Mouse (Mus musculus) liver, embryonic 11.5 days (tissue): Measurements from ENCODE around the gene Ankrd34a. TPM values are rescaled to one million over a fixed set of nuclear protein-coding genes. Genes with fewer than 3 reads are reported as not detected.
"Not testable (repeated sequence)": the region's sequence is repeated elsewhere in the genome, so short reads cannot be mapped to it uniquely, and the experiment has no call there.

ENCODE experiments used
- ATAC-seq: fragments of 200-750 bp; cut with Nextera tagmentation; replicated peaks from 2 replicates; pipeline ENCODE4 v1.8.0; 2017; ENCODE audit warnings: moderate number of reproducible peaks, mild to moderate bottlenecking, moderate TSS enrichment, moderate library complexity; ENCODE audit not compliant: low FRiP score
- DNase-seq: peaks from one replicate; pipeline ENCODE4 v3.0.0-alpha.2; 2017; ENCODE audit warnings: low spot score
- H3K27ac ChIP-seq: fragments of 300-500 bp; sonication (generic); 2 replicates; pipeline ENCODE4 v1.5.1; 2014; ENCODE audit warnings: mild to moderate bottlenecking, low read depth, low read length, control low read depth
- H3K27me3 ChIP-seq: fragments of 300-500 bp; sonication (generic); replicated peaks from 2 replicates; pipeline ENCODE4 v1.6.1; 2014; ENCODE audit warnings: low read length, mixed read lengths; ENCODE audit not compliant: control insufficient read depth, insufficient read depth
- H3K36me3 ChIP-seq: fragments of 300-500 bp; sonication (generic); 2 replicates; pipeline ENCODE4 v1.6.1; 2014; ENCODE audit warnings: mild to moderate bottlenecking, low read length, moderate library complexity, mixed read lengths; ENCODE audit not compliant: control insufficient read depth, insufficient read depth
- H3K4me1 ChIP-seq: fragments of 300-500 bp; sonication (generic); replicated peaks from 2 replicates; pipeline ENCODE4 v1.6.1; 2014; ENCODE audit warnings: low read length, mixed read lengths; ENCODE audit not compliant: control insufficient read depth, insufficient read depth
- H3K4me2 ChIP-seq: fragments of 300-500 bp; sonication (generic); 2 replicates; pipeline ENCODE4 v1.6.1; 2014; ENCODE audit warnings: mild to moderate bottlenecking, control low read depth, moderate library complexity
- H3K4me3 ChIP-seq: fragments of 300-500 bp; sonication (generic); 2 replicates; pipeline ENCODE4 v1.5.1; 2014; ENCODE audit warnings: low read depth, low read length, control low read depth
- H3K9ac ChIP-seq: fragments of 300-500 bp; sonication (generic); 2 replicates; pipeline ENCODE4 v1.6.1; 2014; ENCODE audit warnings: low read depth, low read length, control low read depth
- H3K9me3 ChIP-seq: fragments of 300-500 bp; sonication (generic); 2 replicates; pipeline ENCODE4 v1.6.1; 2016; ENCODE audit warnings: low read length, inconsistent platforms, mixed read lengths; ENCODE audit not compliant: control insufficient read depth
- WGBS: fragments of 180-500 bp; shearing (Covaris S2); extraction: QIAGEN DNeasy Blood & Tissue Kit; methylation state at CpG from one replicate; pipeline ENCODE4 v1.1.7; 2014; 5-methylcytosine and 5-hydroxymethylcytosine counted together
- polyA plus RNA-seq: library from polyadenylated mRNA; unstranded; fragments of >200 nt; fragmentation: Nextera tagmentation; extraction: Ambion mirVana; gene quantifications from 2 replicates; pipeline ENCODE4 v1.2.1, GENCODE M21; 2014

Ankrd34a gene
- polyA plus RNA-seq, 1 experiment from 2014 or later, result 1.1 TPM

DNA sequence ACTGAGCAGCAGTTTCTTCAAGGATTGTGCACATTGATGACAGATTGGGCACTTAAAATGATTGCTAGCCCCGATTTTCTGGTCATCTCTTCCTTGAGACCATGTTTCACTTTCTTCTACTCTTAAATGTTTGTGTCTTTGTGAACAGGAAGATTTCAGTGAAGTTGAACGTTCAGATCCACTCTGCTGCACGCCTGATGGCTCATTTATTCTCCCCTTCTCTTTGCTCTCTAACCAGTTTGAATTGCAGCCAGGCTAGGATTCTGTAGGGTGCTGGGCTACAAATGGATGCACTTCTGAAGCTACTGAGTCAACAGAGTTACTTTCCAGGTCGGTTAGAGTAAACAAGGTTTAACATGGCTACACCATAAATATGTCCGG lies 6.3 kb downstream of the Ankrd34a start:
- Histone ChIP-seq H3K4me1 (peaks cover 12% of the 10 kb centered on the region), H3K27ac (no peak overlapping the region), H3K36me3 (no peaks in the 10 kb centered on the region), H3K9ac (no peak overlapping the region), H3K4me2 (peak overlapping the region; percentile 92), H3K9me3 (no peaks in the 10 kb centered on the region), H3K27me3 (peaks cover 20% of the 10 kb centered on the region), H3K4me3 (peak overlapping the region; percentile 0; the same call in 1 of the 2 replicates)
- WGBS, result 61% methylated on average over 5 of the region's 5 CpGs
- DNase-seq, result no peak
- ATAC-seq, result no peak

DNA sequence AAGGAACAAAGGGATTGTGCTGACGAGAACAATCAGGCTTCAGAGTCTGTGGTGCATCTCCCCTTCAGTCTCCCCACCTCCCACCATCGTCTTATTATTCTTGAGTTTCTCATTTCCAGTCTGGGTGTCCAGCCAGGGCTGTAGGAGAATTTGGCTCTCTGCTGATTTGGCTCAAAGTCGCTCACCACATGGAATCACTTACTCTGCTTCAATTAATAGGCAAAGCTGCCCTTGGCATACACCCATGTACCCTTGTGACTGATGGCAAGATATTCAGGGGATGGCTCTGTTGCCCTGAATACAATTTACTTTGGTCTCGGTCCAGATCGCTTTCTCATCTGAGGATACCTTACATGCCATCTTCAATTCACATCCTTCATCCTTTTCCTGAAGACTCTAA lies 6.9 kb downstream of the Ankrd34a start:
- H3K9ac ChIP-seq, result no peak overlapping the region
- no peak overlapping the region for H3K4me3 ChIP-seq

DNA sequence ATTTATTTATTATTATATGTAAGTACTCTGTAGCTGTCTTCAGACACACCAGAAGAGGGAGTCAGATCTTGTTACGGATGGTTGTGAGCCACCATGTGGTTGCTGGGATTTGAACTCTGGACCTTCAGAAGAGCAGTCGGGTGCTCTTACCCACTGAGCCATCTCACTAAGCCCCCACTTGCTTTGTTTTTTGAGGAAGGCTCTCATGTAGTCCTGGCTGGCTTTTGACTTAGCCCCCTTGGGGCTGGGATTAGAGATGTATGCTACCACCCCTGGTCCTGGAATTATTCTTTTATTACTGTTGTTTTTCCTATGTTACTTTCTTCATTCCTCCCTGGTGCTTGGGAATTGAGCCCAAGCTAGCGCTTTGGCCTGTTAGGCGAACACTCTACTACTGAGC lies 9.6 kb downstream of the Ankrd34a start:
- H3K4me1 ChIP-seq, H3K36me3 ChIP-seq, H3K9ac ChIP-seq, DNase-seq, H3K27ac ChIP-seq, H3K4me3 ChIP-seq, H3K9me3 ChIP-seq, ATAC-seq, H3K27me3 ChIP-seq, H3K4me2 ChIP-seq: not testable (repeated sequence)
- WGBS, result 91% methylated on average over 3 of the region's 4 CpGs

More for the DNA sequence above, 6.9 kb downstream of the Ankrd34a start:
- DNase-seq (no peak), ATAC-seq (no peak)
- peak overlapping the region; percentile 92 for H3K4me2 ChIP-seq
- H3K27me3 ChIP-seq, result peaks cover 14% of the 10 kb centered on the region
- no peaks in the 10 kb centered on the region for H3K9me3 ChIP-seq
- 76% methylated on average over 5 of the region's 5 CpGs for WGBS
- no peaks in the 10 kb centered on the region for H3K36me3 ChIP-seq
- H3K27ac ChIP-seq, result no peak overlapping the region
- peaks cover 10% of the 10 kb centered on the region; the same call in 1 of the 2 replicates for H3K4me1 ChIP-seq

DNA sequence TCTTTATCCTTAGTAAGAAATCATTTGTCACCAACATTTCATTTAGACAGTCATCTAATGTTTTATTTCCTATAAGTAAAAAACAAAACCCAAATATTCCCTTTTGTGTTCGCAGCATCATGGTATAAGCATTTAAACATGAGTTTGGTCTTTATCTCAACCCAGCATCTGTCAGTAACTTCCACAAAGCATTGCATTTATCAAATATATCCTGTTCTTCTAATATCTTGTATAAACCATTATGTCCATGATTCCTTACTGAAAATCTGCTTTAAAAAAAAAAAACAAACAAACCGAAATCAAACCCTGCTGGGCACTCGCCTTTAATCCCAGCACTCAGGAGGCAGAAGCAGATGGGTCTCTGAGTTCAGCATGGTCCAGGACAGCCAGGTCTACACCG lies 10.2 kb downstream of the Ankrd34a start:
- 81% methylated on average over 4 of the region's 4 CpGs for WGBS
- Histone ChIP-seq H3K27me3 (no peaks in the 10 kb centered on the region), H3K4me1 (no peaks in the 10 kb centered on the region; the same call in 1 of the 2 replicates)

DNA sequence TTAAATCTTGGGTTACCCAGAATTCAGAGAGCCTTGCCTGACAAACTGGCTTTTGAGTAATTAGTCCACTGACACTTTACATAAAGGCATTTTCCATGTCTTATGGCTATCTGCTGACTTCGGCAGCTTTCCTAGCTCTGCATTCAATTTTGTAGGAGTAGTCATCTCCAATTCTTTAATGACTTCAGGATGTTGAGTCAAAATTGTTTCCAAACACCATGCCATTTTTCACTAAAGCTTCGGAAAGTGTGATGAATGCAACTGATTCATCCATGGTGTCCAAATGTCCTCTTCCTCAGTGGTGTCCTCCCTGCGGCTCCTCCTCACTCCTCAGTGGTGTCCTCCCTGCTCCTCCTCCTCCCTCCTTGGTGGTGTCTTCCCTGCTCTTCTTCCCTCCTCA lies 21.5 kb downstream of the Ankrd34a start:
- Histone ChIP-seq H3K9ac (no peak overlapping the region), H3K4me1 (no peaks in the 10 kb centered on the region), H3K27me3 (no peaks in the 10 kb centered on the region), H3K4me3 (no peak overlapping the region), H3K27ac (no peak overlapping the region), H3K4me2 (no peak overlapping the region), H3K36me3 (peaks cover 7% of the 10 kb centered on the region; the same call in 1 of the 2 replicates), H3K9me3 (no peaks in the 10 kb centered on the region)
- WGBS, result 94% methylated on average over 3 of the region's 3 CpGs
- DNase-seq, result no peak
- no peak for ATAC-seq

More for the DNA sequence above, 10.2 kb downstream of the Ankrd34a start:
- Histone ChIP-seq H3K27ac (no peak overlapping the region), H3K4me2 (no peak overlapping the region), H3K9ac (no peak overlapping the region), H3K36me3 (no peaks in the 10 kb centered on the region), H3K9me3 (no peaks in the 10 kb centered on the region), H3K4me3 (no peak overlapping the region)
- no peak for DNase-seq
- ATAC-seq, result no peak

DNA sequence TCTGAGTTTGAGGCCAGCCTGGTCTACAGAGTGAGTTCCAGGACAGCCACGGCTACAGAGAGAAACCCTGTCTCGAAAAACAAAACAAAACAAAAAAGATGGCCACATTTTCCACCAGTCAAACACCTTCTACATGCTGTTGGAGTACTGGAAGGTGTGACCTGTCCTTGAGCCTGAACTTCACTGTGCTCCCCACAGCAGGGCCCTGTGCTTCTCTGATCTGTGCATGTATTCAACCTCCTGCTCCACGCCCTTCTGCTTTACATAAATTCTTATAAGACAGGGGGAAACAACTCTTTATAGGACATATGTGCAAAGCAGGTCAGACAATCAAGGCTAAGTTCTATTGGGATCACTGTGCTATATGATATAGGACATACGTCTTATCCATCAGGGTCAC lies 26.8 kb downstream of the Ankrd34a start:
- Histone ChIP-seq H3K9ac (no peak overlapping the region), H3K9me3 (no peaks in the 10 kb centered on the region), H3K4me3 (no peak overlapping the region), H3K4me1 (no peaks in the 10 kb centered on the region), H3K4me2 (no peak overlapping the region), H3K27ac (no peak overlapping the region), H3K36me3 (peaks cover 8% of the 10 kb centered on the region; the same call in 1 of the 2 replicates), H3K27me3 (no peaks in the 10 kb centered on the region)
- WGBS, result 91% methylated on average over 4 of the region's 4 CpGs
- ATAC-seq (no peak), DNase-seq (no peak)

DNA sequence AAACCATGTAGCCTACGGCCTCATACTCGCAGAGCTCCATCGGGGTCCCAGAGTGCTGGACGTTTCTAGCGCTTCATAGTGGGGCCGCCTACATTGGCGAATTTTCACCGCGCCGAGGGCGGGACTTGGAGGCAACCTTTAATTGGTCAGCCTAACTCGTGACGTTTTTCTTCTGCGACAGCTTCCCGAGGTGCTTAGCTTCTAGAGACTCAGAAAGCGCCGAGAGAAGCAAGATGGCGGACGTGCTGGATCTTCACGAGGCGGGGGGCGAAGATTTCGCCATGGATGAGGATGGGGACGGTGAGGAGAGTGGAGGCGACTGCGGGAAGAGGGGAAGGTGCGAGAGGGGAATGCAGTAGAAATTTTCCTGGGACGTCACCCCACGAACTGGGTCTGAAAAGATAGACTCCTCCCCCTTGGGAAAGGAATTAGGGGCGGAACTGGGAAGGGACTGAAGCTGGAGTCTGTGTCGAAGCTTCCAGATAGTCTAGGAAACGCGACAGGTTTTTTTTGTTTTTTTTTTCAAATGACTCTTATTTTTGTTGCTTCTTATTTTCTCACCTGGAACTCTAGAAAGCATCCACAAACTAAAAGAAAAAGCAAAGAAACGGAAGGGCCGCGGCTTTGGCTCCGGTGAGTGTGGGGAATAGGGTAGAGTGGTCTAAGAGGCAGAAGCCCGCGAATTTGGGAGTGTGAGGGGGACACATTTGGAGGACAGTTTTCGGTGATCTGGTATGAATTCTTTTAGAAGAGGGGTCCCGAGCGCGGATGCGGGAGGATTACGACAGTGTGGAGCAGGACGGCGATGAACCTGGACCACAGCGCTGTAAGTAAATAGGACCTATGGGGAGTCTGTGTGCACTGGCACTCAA lies 33.5 kb downstream of the Ankrd34a start, which contains the start of gene Rbm8a:
Gene Rbm8a (plus strand): TSS at position 205 of the 872 bp plus-strand sequence.
- H3K9ac ChIP-seq, result peak within 1 kb of the TSS; percentile 85
- H3K4me2 ChIP-seq, result peak within 1 kb of the TSS; percentile 76
- H3K4me1 ChIP-seq, result peaks cover 11% of the 10 kb centered on the region
- peaks cover 9% of the 10 kb centered on the region for H3K36me3 ChIP-seq
- H3K9me3 ChIP-seq, result no peaks in the 10 kb centered on the region
- WGBS, result under 1% methylated on average over 48 of the region's 48 CpGs
- H3K27me3 ChIP-seq, result no peaks in the 10 kb centered on the region
- peak; percentile 92 for ATAC-seq
- peak within 1 kb of the TSS; percentile 49; the same call in 1 of the 2 replicates for H3K27ac ChIP-seq
- peak; percentile 91 for DNase-seq
- peak within 1 kb of the TSS; percentile 80 for H3K4me3 ChIP-seq

DNA sequence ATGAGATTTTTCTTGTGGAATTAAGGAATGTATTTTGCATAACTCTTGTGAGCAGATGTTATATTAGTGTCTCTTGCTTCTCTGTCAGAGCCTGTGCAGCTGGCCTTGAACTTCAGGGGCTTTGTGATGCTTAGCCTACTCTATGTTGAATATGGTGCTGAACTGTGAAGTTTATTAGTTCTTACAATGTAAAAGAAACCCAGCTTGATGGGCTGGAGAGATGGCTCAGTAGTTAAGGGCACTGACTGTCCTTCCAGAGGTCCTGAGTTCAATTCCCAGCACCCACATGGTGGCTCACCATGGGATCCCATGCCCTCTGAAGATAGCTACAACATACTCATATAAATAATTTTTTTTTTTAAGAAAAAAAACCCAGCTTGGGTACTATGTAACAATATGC lies 35.6 kb downstream of the Ankrd34a start:
- Histone ChIP-seq H3K9ac (no peak overlapping the region), H3K9me3 (no peaks in the 10 kb centered on the region), H3K4me1 (peaks cover 18% of the 10 kb centered on the region), H3K4me2 (no peak overlapping the region), H3K36me3 (peaks cover 9% of the 10 kb centered on the region), H3K27ac (no peak overlapping the region), H3K27me3 (no peaks in the 10 kb centered on the region), H3K4me3 (no peak overlapping the region)
- DNase-seq (no peak), ATAC-seq (no peak)

DNA sequence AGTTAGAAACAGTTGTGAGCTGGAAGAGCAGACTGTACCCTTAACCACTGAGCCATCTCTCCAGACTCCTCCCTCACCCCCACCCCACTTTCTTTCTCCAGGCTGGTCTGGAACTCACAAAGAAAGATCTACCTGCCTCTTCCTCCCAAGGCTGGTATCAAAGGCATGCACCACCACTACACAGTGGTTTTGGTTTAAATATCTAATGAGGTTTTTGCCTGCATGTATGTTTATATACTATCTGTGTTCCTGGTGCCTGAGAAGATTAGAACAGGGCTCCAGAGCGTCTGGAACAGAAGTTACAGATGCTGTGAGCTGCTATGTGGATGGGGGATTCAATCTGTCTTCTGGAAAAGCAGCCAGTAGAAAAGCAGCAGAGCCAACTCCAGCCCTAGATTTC lies 37.6 kb downstream of the Ankrd34a start:
- Histone ChIP-seq H3K36me3 (peaks cover 11% of the 10 kb centered on the region), H3K27me3 (no peaks in the 10 kb centered on the region), H3K27ac (no peak overlapping the region), H3K9ac (no peak overlapping the region), H3K4me3 (no peak overlapping the region), H3K4me1 (peaks cover 18% of the 10 kb centered on the region), H3K9me3 (no peaks in the 10 kb centered on the region), H3K4me2 (no peak overlapping the region; the same call in 1 of the 2 replicates)
- 36% methylated on average over 1 of the region's 1 CpGs for WGBS
- DNase-seq, result no peak
- ATAC-seq, result no peak
